Mouse (Mus musculus) gastrocnemius, adult 2 months (tissue): ENCODE data around the gene Tti1. TPM values are rescaled to one million over a fixed set of nuclear protein-coding genes. Genes with fewer than 3 reads are reported as not detected.

Source experiments
- DNase-seq: peaks from one replicate; pipeline ENCODE4 v3.0.0; 2022
- H3K27ac ChIP-seq: fragments of 200-600 bp; 2 replicates; pipeline ENCODE4 v1.8.1; 2022; ENCODE audit warnings: mild to moderate bottlenecking
- H3K4me3 ChIP-seq: fragments of 200-600 bp; 2 replicates; pipeline ENCODE4 v1.8.1; 2022; ENCODE audit warnings: mild to moderate bottlenecking, moderate library complexity
- CTCF ChIP-seq: fragments of 200-600 bp; IDR thresholded peaks from 2 replicates; pipeline ENCODE4 v1.8.1; 2022; ENCODE audit warnings: antibody characterized with exemption, mild to moderate bottlenecking, moderate library complexity
- intact Hi-C: fragments of 180-260 bp; cut with DNase I; formaldehyde crosslinking; loops from one replicate; pipeline ENCODE4 v1.15.1; 2025
- long read RNA-seq, 2 experiments: library from polyadenylated mRNA; stranded (forward); transcript quantifications; one replicate each; pipeline ENCODE4 v2.0.0; 2021
- total RNA-seq, 2 experiments: library from RNA; stranded (reverse); gene quantifications; 2 replicates each; pipeline ENCODE4 v1.2.3; 2021

Tti1 gene
- total RNA-seq, result 10 to 100 TPM; 21.3 to 23.0 TPM
- long read RNA-seq, experiment 1, transcript Tti1-201 (8 exons, 3,830 nt), result major isoform, 16 of 21 reads
- long read RNA-seq, experiment 1, partial matches to known transcripts, result 1 of 21 reads
- long read RNA-seq, experiment 1, other reads (novel, unspliced or antisense), result 1 of 21 reads
- long read RNA-seq, experiment 2, transcript Tti1-201 (8 exons, 3,830 nt), result major isoform, 14 of 20 reads
- long read RNA-seq, experiment 2, partial matches to known transcripts, result 0 of 20 reads
- long read RNA-seq, experiment 2, other reads (novel, unspliced or antisense), result 2 of 20 reads

DNA sequence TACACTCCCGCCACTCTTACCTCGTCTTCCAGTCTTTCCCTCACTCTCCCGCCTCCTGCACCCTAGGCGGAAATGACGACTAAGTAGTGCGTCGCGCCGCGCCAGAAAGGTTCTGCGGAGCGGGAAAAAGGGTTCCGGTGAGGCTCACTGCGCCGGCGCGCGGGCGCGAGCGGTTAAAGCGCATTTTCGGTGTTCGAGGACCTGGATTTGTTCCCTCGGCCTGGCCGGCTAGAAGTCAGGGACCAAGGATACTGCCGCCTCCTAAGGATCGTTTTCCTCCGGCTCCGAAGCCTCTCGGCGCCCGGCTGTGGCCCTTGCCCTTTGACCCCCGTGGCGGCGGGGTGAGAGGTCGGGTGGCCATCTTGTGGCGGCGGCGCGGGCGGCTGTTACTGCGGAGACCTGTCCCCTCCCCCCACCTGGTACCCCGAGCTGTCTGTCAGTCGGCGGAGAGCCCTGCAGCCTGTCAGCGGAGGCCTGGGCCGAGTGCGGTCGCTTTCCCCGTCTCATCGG is at the start of gene Tti1, which contains the start of gene Rprd1b:
Gene Tti1, minus strand, starts transcription at position 80 of the 510 bp plus-strand sequence.
Gene Rprd1b, plus strand, starts transcription at position 144 of the 510 bp plus-strand sequence.
- Histone ChIP-seq H3K27ac (peak within 1 kb of the TSS; percentile 99), H3K4me3 (peak within 1 kb of the TSS; percentile 99)
- peak; percentile 94 for DNase-seq
- TF ChIP-seq CTCF, result no peak
- intact Hi-C loops, result no loop called here

DNA sequence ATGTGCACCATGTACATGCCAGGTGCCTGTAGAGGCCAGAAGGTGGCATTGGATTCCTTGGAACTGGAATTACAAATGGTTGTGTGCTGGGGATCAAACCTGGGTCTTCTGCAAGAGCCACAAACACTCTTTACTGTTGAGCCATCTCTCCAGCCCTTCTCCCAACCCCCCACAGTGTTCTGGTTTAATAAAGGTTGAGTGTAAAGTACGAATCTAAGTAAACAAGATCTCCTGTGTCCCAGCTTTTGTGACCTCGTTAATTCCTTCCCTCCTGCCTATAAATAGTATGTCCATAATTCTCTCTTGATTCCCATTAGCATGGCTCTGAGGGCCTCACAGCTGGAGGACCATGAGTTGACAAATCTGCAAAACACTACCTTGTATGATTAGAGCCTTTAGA is 49.7 kb upstream of the Tti1 start:
- no peak overlapping the region for H3K4me3 ChIP-seq
- DNase-seq, result no peak
- peak overlapping the region; percentile 77 for H3K27ac ChIP-seq
- TF ChIP-seq CTCF, result no peak
- intact Hi-C loops, result no loop called here

DNA sequence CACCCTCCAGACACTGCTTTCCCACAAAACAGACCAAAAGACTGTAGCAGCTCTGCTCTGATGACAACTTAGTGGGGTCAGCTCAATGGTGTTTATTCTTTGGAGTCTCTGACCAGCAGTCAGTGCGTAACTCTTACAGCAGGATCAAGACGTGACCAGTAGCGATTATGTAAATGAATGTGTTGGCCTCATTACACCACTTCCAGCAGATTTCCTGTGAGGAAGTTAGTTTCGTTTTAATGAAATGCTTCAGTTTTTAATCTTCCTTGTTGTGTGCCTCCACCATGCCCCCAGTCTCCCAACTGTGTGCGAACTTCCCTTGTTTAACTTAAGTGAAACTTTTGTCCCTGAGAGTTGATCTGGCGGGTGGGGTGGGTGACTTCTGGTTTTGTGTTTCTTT is 48.5 kb upstream of the Tti1 start:
- Histone ChIP-seq H3K27ac (peak overlapping the region; percentile 77; the same call in 1 of the 2 replicates), H3K4me3 (no peak overlapping the region)
- no peak for TF ChIP-seq CTCF
- DNase-seq, result no peak
- intact Hi-C loops, result no loop called here

DNA sequence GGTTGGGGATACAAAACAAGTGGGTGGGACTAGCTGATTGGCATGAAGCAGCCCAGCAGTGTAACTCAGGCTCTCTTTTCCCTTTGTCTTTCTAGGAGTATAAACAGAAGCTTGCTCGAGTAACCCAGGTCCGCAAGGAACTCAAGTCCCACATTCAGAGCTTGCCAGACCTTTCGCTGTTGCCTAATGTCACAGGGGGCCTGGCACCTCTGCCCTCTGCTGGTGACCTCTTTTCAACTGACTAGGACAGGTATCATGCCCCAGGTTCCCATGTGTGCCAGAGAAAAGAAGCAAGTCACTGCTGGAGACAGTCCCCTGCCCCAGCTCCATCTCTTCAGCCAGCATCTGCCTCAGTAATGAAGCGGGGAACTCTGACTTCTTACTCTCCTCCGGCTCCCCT is 46.6 kb upstream of the Tti1 start:
- Histone ChIP-seq H3K27ac (peak overlapping the region; percentile 59; the same call in 1 of the 2 replicates), H3K4me3 (no peak overlapping the region)
- DNase-seq, result peak; percentile 56
- intact Hi-C loops, result no loop called here
- peak; percentile 34; the same call in 1 of the 2 replicates for TF ChIP-seq CTCF

DNA sequence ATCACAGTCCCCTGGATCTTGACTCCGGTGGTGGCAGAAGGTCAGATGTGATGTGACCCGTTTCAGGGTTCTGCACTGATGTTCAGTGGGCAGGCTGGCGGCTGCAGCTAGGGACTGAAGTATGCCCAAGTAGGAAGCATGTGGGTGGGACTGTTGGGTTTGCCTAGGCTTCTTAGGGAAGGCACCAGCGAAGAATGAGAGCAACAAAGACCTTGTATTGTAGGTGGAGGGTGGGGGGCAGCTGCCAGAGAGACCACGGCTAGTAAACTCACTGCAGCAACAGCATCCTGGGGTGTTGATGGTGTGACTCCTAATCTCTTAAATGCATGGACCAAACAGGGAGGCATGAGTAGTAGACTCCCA is 43.4 kb upstream of the Tti1 start:
- H3K4me3 ChIP-seq, result no peak overlapping the region
- DNase-seq, result no peak
- TF ChIP-seq CTCF, result no peak
- intact Hi-C loops, result no loop called here
- peak overlapping the region; percentile 49; the same call in 1 of the 2 replicates for H3K27ac ChIP-seq

DNA sequence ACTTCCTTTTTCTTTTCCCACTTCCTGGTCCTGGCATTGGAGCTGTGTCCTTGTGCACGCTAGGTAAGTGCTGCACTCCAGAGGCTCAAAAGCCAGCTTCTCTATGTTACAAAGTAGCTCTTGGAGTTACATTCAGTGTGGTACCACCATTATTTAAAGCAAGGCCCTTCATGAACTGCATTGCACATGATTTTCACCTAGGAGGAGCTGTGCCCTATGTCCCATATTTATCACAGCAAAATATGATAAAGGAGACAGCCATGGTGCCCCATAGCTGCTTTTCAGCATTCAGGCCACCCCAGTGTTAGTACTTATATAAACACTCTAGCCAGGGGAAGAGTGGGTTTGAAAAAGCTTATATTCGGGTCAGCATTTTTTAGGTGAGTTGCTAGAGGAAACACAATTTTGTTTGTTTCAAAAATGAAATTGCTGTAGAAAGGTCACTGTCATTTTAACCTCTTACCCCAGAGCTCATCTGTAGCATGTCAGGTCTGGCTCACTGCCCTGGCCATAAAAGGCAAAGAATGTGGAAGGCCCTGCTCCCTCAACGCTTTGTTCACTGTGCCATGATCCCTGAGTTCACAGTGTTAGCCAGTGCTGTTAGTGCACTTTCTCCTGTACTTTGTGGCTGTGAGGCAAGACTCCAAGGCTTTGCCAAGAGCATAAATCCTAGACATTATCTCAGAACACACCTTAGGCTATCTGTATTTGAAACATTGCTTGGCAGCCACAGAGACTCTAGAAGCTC is 42.8 kb upstream of the Tti1 start:
- TF ChIP-seq CTCF, result no peak
- H3K4me3 ChIP-seq, result no peak overlapping the region
- peak; percentile 29 for DNase-seq
- peak overlapping the region; percentile 49; the same call in 1 of the 2 replicates for H3K27ac ChIP-seq
- intact Hi-C loops, result no loop called here

DNA sequence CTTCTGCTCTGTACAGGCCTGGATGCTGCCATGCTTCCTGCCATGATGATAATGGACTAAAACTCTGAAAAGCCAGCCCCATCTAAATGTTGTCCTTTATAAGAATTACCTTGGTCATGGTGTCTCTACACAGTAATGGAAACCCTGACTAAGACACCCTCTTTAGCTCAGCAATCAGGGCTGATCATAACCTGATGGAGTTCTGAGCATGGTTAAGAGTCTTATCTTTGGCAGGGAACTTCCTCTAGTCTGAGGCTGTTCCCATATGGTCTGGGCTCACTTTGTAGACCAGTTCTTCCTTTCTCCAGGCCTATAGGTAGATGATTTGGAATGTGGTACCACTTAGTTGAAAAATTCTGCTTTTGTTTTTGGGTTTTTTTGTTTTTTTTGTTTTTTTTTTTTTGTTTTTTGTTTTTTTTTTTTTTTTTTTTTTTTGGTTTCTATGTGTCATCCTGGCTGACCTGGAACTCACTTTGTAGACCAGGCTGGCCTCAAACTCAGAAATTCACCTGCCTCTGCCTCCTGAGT is 40.3 kb upstream of the Tti1 start:
- H3K4me3 ChIP-seq, result no peak overlapping the region
- intact Hi-C loops, result no loop called here
- peak overlapping the region; percentile 90 for H3K27ac ChIP-seq
- DNase-seq, result no peak
- no peak for TF ChIP-seq CTCF

DNA sequence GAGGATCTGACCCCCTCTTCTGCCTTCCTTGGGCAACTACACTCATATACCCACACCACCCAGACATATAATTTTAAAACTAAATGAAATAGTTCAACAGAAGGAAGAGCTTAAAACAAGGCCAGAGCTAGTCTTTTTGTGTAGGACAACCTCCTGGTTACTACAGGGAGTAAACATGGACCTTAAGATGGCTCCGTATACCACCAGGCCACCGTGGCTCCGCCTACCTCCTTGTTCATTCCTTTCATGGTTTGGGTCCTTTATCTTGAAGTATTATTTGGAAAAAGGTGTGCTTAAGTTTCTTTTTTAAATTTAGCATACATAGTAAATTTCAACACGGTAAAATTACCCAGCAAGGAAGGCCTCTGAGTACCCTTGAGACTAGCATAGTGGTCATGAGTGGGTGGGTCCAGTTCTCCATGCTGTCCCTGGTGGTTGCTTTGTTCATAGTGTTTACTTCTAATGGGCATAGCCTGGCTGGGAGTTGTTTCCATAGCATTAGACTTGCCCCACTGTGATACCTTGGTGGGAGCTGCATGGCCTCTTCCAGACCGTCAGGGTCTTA is 39.1 kb upstream of the Tti1 start:
- Histone ChIP-seq H3K27ac (peak overlapping the region; percentile 90), H3K4me3 (no peak overlapping the region)
- intact Hi-C loops, result no loop called here
- no peak for TF ChIP-seq CTCF
- DNase-seq, result no peak

DNA sequence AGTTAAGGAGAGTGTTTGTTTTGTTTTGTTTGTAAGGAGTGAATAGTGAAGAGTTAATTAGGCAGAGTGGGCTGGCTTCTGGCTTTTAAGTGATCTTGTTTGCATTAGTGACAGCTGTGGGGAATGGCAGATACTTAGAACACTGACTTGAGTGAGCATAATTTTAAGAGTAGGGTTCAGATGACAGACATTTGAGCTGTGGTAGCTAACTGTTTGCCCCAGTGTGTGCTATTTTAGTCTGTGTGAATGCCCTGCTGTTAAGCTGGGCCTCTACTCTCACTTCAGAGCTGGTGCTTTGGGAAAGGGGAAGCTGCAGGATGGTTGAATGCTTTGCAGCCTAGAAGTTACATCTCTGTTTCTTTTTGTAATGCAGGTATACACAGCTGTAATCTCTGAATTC is 38.2 kb upstream of the Tti1 start:
- Histone ChIP-seq H3K27ac (peak overlapping the region; percentile 90), H3K4me3 (peak overlapping the region; percentile 42)
- DNase-seq, result no peak
- intact Hi-C loops, result no loop called here
- no peak for TF ChIP-seq CTCF

DNA sequence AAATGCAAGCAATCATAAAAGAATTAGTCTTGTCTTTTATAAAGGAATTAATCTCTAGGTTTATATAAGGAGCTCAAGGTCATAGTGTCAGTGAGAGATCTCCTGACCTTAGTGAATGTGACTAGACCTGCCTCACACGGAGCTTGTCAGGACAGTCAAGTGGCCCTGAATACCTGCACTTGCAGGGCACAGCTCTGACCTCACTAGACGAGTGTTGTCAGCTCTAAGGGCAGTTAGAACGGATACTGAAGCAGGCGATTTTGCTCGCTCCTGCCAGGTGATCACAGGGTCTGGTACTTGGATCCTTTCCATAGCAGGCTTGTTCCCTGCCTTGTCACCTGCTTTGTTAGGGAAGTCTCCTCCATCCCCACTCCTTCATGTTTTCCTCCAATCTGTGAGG is 36.8 kb upstream of the Tti1 start:
- intact Hi-C loops, result no loop called here
- no peak overlapping the region for H3K4me3 ChIP-seq
- no peak for TF ChIP-seq CTCF
- H3K27ac ChIP-seq, result peak overlapping the region; percentile 90
- DNase-seq, result no peak

DNA sequence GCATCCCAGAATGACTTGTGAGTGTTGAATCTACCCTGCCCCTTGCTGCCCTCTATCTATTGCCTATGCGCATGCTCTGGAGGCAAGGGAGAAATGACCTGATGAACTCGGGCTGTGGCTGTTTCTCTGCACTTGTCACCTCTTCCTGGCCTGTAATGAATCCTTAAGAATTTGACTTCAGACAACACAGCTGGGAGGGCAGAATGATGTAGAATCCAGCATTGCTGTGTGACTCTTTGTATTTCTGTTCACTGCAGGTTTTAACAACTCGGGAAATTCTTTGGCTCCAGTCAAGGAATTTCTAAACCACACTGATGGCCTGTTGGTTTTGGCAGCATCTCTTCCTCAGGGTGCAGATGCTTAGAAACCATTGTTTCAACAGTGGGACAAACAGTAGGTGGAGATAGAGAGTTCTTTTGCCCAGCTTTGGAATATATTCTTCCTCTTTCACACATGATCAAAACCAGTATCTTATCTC is 36.4 kb upstream of the Tti1 start:
- Histone ChIP-seq H3K27ac (peak overlapping the region; percentile 90), H3K4me3 (no peak overlapping the region)
- peak; percentile 55 for TF ChIP-seq CTCF
- intact Hi-C loops, result loop anchor here (5.0 kb wide), 1 partner anchor 78 kb away; no protein-coding TSS in a partner anchor
- peak; percentile 37 for DNase-seq

DNA sequence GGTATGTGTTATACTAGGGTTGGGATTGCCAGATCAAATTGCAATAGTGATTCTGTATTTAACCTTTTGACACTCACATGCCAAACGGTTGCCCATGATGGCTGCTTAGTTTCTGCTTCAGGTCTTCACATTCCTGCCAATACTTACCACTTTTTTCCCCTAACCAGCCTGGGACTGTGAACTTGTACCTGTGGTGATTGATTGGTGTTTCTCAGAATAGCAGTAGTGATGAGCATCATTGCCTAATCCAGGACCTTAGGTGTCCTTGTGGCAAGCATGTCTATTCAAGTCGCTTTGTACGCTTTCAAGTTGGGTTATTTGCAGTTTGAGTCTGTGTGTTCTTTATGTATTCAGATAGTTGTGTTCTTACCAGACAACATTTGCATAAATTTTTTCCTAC is 34.8 kb upstream of the Tti1 start:
- TF ChIP-seq CTCF, result no peak
- intact Hi-C loops, result loop anchor here (5.0 kb wide), 1 partner anchor 79 kb away; no protein-coding TSS in a partner anchor
- peak overlapping the region; percentile 90 for H3K27ac ChIP-seq

More for the DNA sequence above, 34.8 kb upstream of the Tti1 start:
- no peak overlapping the region for H3K4me3 ChIP-seq
- no peak for DNase-seq
